Mouse (Mus musculus) heart, embryonic 10.5 days (tissue): Measurements from ENCODE around the gene Ssr3. TPM values are rescaled to one million over a fixed set of nuclear protein-coding genes. Genes with fewer than 3 reads are reported as not detected.

Experiments
- DNase-seq: peaks from one replicate; pipeline ENCODE4 v3.0.0-alpha.2; 2017; ENCODE audit warnings: low spot score
- H3K27ac ChIP-seq: fragments of 300-500 bp; sonication (generic); 2 replicates; pipeline ENCODE4 v1.5.1; 2016; ENCODE audit warnings: mild to moderate bottlenecking
- H3K27me3 ChIP-seq: fragments of 300-500 bp; sonication (generic); 2 replicates; pipeline ENCODE4 v1.6.1; 2016; ENCODE audit warnings: mild to moderate bottlenecking; ENCODE audit not compliant: poor library complexity, insufficient read depth, severe bottlenecking
- H3K36me3 ChIP-seq: fragments of 300-500 bp; sonication (generic); 2 replicates; pipeline ENCODE4 v1.6.1; 2016; ENCODE audit warnings: mild to moderate bottlenecking, moderate library complexity
- H3K4me1 ChIP-seq: fragments of 300-500 bp; sonication (generic); 2 replicates; pipeline ENCODE4 v1.6.1; 2016; ENCODE audit warnings: mild to moderate bottlenecking
- H3K4me3 ChIP-seq: fragments of 300-500 bp; sonication (generic); 2 replicates; pipeline ENCODE4 v1.5.1; 2016; ENCODE audit warnings: mild to moderate bottlenecking, moderate library complexity
- H3K9me3 ChIP-seq: fragments of 300-500 bp; sonication (generic); 2 replicates; pipeline ENCODE4 v1.6.1; 2016; ENCODE audit warnings: mild to moderate bottlenecking, moderate library complexity
- WGBS: fragments of 180-500 bp; shearing (Covaris S2); methylation state at CpG from one replicate; pipeline ENCODE4 v1.1.7; 2016; 5-methylcytosine and 5-hydroxymethylcytosine counted together
- polyA plus RNA-seq: library from polyadenylated mRNA; unstranded; fragments of >200 nt; fragmentation: Nextera tagmentation; extraction: Ambion mirVana; gene quantifications from 2 replicates; pipeline ENCODE4 v1.2.1, GENCODE M21; 2016

Gene Ssr3
- polyA plus RNA-seq, 1 experiment from 2014 or later, result 263 TPM

DNA sequence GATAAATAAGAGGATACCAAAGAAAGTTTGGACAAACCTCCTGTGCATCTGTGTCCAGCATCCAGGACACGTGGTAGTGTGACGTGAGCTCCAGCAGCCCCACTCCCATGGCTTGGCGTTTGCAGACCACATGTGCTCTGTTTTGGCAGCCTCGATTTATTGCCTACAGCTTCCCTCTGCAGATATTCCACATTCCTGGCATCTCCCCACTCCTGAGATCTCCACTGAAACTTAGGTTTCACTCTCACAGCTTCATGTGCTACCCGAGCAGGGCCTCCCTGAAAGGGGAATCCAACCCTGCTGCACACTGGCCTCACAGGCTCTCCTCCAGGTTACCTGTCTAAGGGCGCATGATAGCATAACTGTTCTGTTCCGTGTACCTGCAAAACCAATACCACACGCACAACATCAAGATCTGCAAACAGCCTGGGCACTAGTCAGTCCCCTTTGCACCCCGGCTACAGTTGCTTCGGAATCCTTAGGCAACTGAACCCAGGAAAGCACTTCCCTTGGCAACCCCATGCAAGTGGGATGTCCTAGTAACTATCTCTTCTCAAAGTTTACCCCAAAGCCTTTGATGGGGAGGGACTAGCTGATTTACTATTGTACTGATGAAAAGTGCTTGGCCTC, 54.5 kb downstream of the Ssr3 start:
- Histone ChIP-seq H3K27me3 (no peaks in the 10 kb centered on the region), H3K4me1 (no peaks in the 10 kb centered on the region), H3K9me3 (no peaks in the 10 kb centered on the region), H3K4me3 (no peak overlapping the region), H3K36me3 (no peaks in the 10 kb centered on the region), H3K27ac (no peak overlapping the region)
- WGBS, result 84% methylated on average over 10 of the region's 10 CpGs
- no peak for DNase-seq

Other genes starting within 250 kb of the Ssr3 start
- 36.3 and 51.3 TPM in 2 replicates for gene Tiparp, start 135.8 kb upstream of the Ssr3 start, polyA plus RNA-seq